Mouse (Mus musculus) left cerebral cortex, adult 6 months (tissue): ENCODE measurements around the gene Rgs8. TPM values are rescaled to one million over a fixed set of nuclear protein-coding genes. Genes with fewer than 3 reads are reported as not detected.

Experiments
- long read RNA-seq, 2 experiments: library from polyadenylated mRNA; unstranded; transcript quantifications; one replicate each; pipeline ENCODE4 v2.0.0; 2019 to 2020
- polyA plus RNA-seq: library from polyadenylated mRNA; unstranded; fragments of <200 nt; fragmentation: Nextera tagmentation; gene quantifications from 2 replicates; pipeline ENCODE4 v1.2.3, GENCODE M21; 2021

Rgs8 gene
- 11.6 and 12.6 TPM in 2 replicates for polyA plus RNA-seq
- long read RNA-seq, experiment 1, full-length matches to known transcripts = 45 of 154 reads
- long read RNA-seq, experiment 1, partial matches to known transcripts = 80 of 154 reads
- long read RNA-seq, experiment 1, other reads (novel, unspliced or antisense) = 29 of 154 reads
- long read RNA-seq, experiment 2, full-length matches to known transcripts = 6 of 30 reads
- long read RNA-seq, experiment 2, partial matches to known transcripts = 1 of 30 reads
- long read RNA-seq, experiment 2, other reads (novel, unspliced or antisense) = 23 of 30 reads

DNA sequence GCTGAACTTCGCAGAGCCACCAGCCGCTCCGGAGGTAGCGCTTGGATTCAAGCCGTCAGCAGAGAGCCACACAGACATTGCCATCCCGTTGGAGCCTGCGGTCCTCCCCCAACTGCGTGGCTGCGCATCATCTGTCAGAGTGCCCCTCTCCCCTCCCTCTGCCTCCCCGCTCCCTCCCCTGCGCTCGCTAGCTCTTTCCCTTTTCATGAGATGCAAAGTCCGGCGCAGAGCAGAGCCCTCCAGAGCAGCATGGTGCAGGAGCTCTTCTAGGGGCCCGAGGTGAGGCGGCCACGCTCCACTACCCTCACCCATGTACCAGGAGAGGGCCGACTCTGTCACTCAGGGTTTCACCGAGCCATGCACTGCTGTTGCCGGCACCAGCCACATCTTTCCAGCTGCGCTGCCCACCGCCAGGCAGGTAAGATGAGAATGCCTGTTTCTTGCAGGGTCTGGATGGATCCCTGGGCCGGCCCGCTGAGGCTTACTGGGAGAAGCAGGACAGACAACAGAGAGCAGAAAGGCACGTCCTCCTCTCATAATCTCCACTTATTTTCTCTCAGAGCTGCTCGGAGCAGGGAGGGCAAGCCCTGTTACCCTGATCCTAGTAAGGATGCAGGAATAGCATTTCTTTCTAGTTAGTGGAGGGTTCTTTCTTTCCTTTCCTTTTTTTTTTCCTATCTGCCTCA lies at the start of gene Rgs8:
Rgs8 (plus strand) TSS at position 88 of the 686 bp plus-strand sequence.

DNA sequence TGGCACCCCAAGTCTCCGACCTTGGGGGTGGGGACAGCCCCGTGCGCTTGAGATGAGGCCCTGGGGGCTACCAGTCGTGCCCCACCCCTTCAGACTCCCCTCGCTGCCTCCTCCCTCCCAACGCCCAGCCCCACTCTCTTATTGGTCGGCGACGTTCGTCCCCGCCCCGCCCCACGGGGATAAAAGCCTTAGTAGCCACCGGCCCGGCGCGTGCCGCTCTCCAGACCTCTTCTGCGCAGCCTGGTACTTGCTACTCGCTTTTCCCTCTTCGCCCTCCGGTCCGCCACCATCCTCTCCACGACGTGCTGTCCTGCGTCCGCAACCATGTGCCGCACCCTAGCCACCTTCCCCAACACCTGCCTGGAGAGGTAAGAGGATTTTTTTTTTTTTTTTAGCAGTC lies 87.3 kb downstream of the Rgs8 start, which contains the start of gene Rgs16:
Rgs16 (plus strand) TSS at position 205 of the 400 bp plus-strand sequence.

GRCm38 (mm10) chr1:153749211-153749801 lies 96.5 kb downstream of the Rgs8 start, which contains the start of gene Rnasel:
Gene Rnasel (plus strand): TSS chr1:153749426.

Other genes starting within 250 kb of the Rgs8 start
- 0.31 and 0.46 TPM in 2 replicates for gene Shcbp1l, start 227.9 kb upstream of the Rgs8 start, polyA plus RNA-seq
- 14.9 and 16.9 TPM in 2 replicates for gene Dhx9, start 165.4 kb upstream of the Rgs8 start, polyA plus RNA-seq
- 4.3 and 5.9 TPM in 2 replicates for gene Npl, start 103.0 kb upstream of the Rgs8 start, polyA plus RNA-seq
- gene Rgs16, start 87.3 kb downstream of the Rgs8 start, polyA plus RNA-seq = 6.1 and 6.4 TPM in 2 replicates
- gene Rnasel, start 96.4 kb downstream of the Rgs8 start, polyA plus RNA-seq = 4.7 and 7.8 TPM in 2 replicates
- gene Rgsl1, start 191.1 kb downstream of the Rgs8 start, polyA plus RNA-seq = 0.33 and 0.39 TPM in 2 replicates
- 0.89 and 1.1 TPM in 2 replicates for gene Teddm1b, start 221.3 kb downstream of the Rgs8 start, polyA plus RNA-seq
- gene Teddm1a, start 238.7 kb downstream of the Rgs8 start, polyA plus RNA-seq = not detected in 2 replicates
- gene Glul, start 246.9 kb downstream of the Rgs8 start, polyA plus RNA-seq = 102 and 229 TPM in 2 replicates
- gene Teddm2, start 247.2 kb downstream of the Rgs8 start, polyA plus RNA-seq = 1.9 and 2.3 TPM in 2 replicates